Mouse (Mus musculus) bone marrow, adult 2 months (tissue): Measurements from ENCODE around the gene Ksr2.

Experiments used
- CTCF ChIP-seq: fragments of 200-500 bp; IDR thresholded peaks from 2 replicates; pipeline ENCODE4 v1.5.1; 2011; ENCODE audit warnings: low read length, control low read depth; ENCODE audit not compliant: control insufficient read depth, insufficient read depth
- POLR2A ChIP-seq: fragments of 200-500 bp; IDR thresholded peaks from 2 replicates; pipeline ENCODE4 v1.6.1; 2011; ENCODE audit warnings: low read depth, mild to moderate bottlenecking, control low read depth, low read length, borderline replicate concordance; ENCODE audit not compliant: control insufficient read depth

GRCm38 (mm10) chr5:117704371-117704770 is 290.6 kb downstream of the Ksr2 start:
- TF ChIP-seq CTCF (no peak), POLR2A (no peak)
